Mouse (Mus musculus): ENCODE data around the gene AI467606. TPM values are rescaled to one million over a fixed set of nuclear protein-coding genes. Genes with fewer than 3 reads are reported as not detected.

The AI467606 gene
- polyA plus RNA-seq, 1 experiment from 2014 or later = 1.0 TPM

DNA sequence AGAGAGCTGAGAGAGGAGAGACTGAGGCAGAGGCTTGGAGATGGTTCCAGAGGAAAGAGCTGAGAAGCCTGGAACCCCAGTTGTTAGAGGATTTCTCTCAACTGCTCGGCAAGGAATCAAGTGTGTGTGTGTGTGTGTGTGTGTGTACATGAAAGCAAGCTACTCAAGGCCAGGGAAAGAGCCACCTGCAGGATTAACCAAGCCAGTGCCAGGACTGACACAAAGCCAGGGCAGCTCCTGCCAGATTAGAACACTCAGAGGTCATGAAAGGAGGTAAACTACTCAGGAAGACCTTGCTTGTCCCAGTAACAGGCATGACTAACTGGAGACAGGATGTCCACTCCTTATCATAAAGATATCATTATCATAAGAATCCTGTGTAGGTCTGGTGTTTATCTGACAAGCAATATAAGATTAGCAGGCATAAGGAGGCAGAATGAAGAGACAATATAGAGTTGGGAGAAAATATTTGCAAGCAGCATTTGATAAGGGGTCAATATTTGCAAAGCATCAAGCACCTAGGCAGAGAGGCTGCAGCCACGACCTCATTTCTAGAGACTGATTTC is 10.4 kb downstream of the AI467606 start:
- Histone ChIP-seq H3K4me3 (no peak overlapping the region), H3K27ac (no peak overlapping the region), H3K36me3 (no peaks in the 10 kb centered on the region), H3K4me1 (peaks cover 13% of the 10 kb centered on the region; the same call in 1 of the 2 replicates), H3K9me3 (no peaks in the 10 kb centered on the region), H3K27me3 (ENCODE audit: insufficient read depth, poor library complexity, severe bottlenecking) (peaks cover 6% of the 10 kb centered on the region; the same call in 1 of the 2 replicates)
- 25% methylated on average over 2 of the region's 2 CpGs for WGBS
- no peak for DNase-seq (ENCODE audit: low spot score)

DNA sequence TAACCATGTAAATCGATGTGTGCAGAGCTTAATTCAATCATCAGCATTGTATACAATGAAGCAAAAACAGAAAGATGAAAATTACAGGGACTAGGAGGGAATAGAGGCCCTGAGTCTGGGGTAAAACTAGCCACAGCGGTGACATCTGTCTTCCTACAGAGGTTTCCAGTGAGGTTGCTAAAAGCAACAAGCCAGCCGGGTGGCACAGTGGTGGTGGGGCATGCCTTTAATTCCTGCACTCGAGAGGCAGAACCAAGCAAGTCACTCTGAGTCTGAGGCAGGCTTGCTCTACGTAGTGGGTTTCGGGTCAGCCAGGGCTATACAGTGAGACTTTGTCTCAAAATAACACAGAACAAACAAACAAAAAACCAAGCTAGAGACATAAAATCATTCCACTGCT is 11.0 kb downstream of the AI467606 start:
- Histone ChIP-seq H3K4me3 (no peak overlapping the region), H3K27ac (no peak overlapping the region), H3K27me3 (ENCODE audit: insufficient read depth, poor library complexity, severe bottlenecking) (peaks cover 6% of the 10 kb centered on the region; the same call in 1 of the 2 replicates), H3K4me1 (peaks cover 13% of the 10 kb centered on the region; the same call in 1 of the 2 replicates), H3K36me3 (no peaks in the 10 kb centered on the region), H3K9me3 (no peaks in the 10 kb centered on the region)
- DNase-seq (ENCODE audit: low spot score) = no peak
- WGBS = 73% methylated on average over 6 of the region's 6 CpGs

DNA sequence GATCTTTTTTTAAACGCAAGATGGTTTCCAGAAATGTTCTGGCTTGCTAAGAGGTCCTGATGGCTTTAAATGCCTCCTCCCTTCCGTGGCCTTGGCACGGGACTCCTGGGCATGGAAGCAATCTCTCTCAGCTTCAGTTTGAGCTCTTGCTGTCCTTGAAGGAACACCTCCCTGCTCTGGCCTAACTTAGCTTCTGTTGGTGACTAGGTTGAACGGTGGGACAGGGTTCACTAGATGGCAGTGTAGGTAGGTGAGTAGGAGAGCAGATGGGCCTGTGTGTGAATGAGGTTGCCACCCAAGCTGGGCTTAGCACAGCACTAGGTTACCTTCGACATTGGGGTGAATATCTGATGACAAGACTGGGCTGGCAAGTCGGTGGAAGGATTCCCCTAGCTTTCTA is 12.8 kb downstream of the AI467606 start:
- Histone ChIP-seq H3K4me1 (peaks cover 13% of the 10 kb centered on the region; the same call in 1 of the 2 replicates), H3K4me3 (no peak overlapping the region), H3K36me3 (no peaks in the 10 kb centered on the region), H3K9me3 (no peaks in the 10 kb centered on the region), H3K27ac (peak overlapping the region; percentile 76), H3K27me3 (ENCODE audit: insufficient read depth, poor library complexity, severe bottlenecking) (peaks cover 18% of the 10 kb centered on the region; the same call in 1 of the 2 replicates)
- no peak for DNase-seq (ENCODE audit: low spot score)
- WGBS = 62% methylated on average over 6 of the region's 6 CpGs

DNA sequence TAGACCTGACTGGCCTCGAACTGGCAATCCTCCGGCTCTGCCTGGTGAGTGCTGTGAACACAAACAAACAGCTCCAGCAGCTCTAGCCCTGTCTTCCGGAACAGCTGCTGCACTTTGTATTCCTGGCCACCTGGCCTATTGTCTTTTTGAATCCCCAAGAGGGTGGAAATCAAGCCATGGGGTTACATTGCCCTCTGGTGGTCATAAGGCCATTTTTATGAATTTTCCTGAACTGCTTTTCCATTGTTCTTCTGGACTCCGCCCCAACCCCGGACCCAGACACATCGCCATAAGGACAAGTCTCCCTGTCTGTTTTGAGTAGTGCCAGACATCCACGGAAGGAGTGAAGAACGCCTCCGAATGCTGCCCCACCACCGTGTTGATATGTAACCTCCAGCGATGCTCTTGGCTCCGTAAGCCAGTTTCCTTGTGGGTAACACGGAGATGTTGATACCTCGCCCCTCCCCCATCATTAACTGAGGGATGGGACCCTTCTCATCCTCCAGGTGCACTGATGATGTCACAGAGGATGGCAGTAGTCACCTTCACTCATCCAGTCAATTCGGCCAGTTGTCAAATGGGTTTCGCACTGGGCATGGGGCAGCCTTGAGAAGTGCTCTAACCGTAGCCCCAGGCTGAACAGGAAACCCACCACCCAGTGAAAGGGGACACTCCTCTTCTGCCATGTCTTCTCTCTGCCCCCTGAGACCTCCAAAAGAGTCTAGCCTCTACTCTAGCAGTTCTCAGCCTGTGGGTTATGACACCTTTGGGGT is 13.6 kb downstream of the AI467606 start:
- DNase-seq (ENCODE audit: low spot score) = peak; percentile 88
- WGBS = 16% methylated on average over 17 of the region's 17 CpGs
- Histone ChIP-seq H3K27ac (peak overlapping the region; percentile 76), H3K36me3 (no peaks in the 10 kb centered on the region), H3K27me3 (ENCODE audit: insufficient read depth, poor library complexity, severe bottlenecking) (peaks cover 20% of the 10 kb centered on the region; the same call in 1 of the 2 replicates), H3K9me3 (no peaks in the 10 kb centered on the region), H3K4me3 (peak overlapping the region; percentile 50), H3K4me1 (peaks cover 13% of the 10 kb centered on the region; the same call in 1 of the 2 replicates)

DNA sequence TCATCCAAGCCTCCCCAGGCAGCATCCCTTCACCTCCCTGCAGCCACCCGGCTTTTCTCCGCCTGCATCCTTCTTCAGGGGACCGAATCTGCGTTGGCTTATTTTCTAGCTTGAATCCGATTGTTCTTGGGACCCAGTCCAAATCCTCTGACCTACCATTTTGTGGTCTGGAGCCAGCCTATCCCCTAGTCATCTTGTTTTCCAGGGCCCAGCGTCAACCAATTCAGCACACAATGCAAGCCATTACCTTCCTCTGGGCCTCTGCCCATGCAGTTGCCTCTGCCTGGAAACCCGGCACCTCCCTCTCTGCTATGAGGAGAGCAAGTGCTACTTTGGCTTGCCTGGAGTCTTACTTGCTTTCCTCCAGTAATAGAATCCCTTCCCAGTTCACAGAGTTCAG is 14.4 kb downstream of the AI467606 start:
- H3K36me3 ChIP-seq = no peaks in the 10 kb centered on the region
- peaks cover 13% of the 10 kb centered on the region; the same call in 1 of the 2 replicates for H3K4me1 ChIP-seq
- no peak overlapping the region; the same call in 1 of the 2 replicates for H3K27ac ChIP-seq
- no peaks in the 10 kb centered on the region for H3K9me3 ChIP-seq
- peaks cover 20% of the 10 kb centered on the region; the same call in 1 of the 2 replicates for H3K27me3 ChIP-seq (ENCODE audit: insufficient read depth, poor library complexity, severe bottlenecking)
- DNase-seq (ENCODE audit: low spot score) = no peak
- WGBS = 68% methylated on average over 7 of the region's 7 CpGs
- H3K4me3 ChIP-seq = no peak overlapping the region

DNA sequence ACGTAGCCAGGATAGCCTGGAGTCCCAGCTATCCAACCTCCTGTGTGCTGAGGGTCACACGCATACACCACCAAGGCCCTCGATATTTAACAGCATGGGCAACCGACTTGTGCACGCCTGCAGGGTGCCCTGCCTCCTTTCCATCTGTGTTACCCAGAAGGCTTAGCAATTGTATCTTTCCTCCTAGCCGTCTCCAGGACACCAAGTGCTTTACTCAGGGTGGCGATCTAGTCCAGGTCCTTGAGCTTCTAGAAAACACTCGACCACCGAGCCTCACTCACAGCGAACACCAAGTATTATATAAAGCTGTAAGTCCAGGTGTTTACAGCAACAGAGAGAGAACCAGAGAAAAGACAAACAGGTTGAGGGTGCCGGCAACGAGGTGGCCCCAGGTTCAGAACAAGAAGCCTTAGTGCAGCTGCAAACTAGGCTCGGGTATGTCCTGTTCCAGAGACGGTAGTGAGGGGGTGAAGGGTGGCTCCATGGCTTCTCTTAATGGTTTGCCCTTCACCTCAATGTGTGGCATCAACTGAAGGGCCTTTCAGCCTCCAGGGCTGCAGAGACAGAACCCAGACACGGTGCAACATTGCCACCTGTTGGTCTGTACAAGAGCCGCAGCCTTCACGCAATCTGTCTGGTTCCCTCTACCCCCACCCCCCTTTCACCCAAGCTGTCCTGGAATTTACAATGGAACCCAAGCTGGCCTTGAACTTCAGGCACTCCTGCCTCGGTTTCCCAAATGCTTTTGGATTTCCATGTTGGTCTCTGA is 19.3 kb downstream of the AI467606 start:
- no peaks in the 10 kb centered on the region for H3K9me3 ChIP-seq
- H3K27ac ChIP-seq = no peak overlapping the region
- H3K27me3 ChIP-seq (ENCODE audit: insufficient read depth, poor library complexity, severe bottlenecking) = peaks cover 28% of the 10 kb centered on the region
- DNase-seq (ENCODE audit: low spot score) = no peak
- WGBS = 43% methylated on average over 18 of the region's 18 CpGs
- no peaks in the 10 kb centered on the region for H3K36me3 ChIP-seq
- no peak overlapping the region for H3K4me3 ChIP-seq
- peaks cover 10% of the 10 kb centered on the region for H3K4me1 ChIP-seq

DNA sequence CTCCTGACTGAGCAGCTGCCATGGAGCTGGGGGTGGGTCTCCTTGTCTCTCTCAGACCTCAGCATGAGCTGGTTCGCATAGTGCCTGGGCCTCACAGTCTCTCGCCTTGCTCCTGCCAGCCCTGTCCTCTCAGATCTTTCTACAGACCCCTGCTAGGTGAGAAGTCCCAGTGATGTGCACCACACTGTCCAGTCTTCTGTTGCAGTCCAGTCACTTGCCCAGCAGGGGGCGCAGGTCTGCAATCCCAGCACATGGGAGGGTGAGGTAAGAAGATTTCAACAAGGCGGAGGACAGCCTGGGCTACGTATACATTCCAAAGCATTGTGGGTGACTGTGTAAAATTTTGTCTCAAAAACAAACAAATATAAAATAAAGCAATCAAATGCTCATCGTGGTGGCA is 20.3 kb downstream of the AI467606 start:
- Histone ChIP-seq H3K4me1 (peaks cover 10% of the 10 kb centered on the region), H3K27me3 (ENCODE audit: insufficient read depth, poor library complexity, severe bottlenecking) (peaks cover 25% of the 10 kb centered on the region; the same call in 1 of the 2 replicates), H3K27ac (no peak overlapping the region), H3K9me3 (no peaks in the 10 kb centered on the region), H3K36me3 (no peaks in the 10 kb centered on the region), H3K4me3 (no peak overlapping the region)
- 46% methylated on average over 6 of the region's 6 CpGs for WGBS
- DNase-seq (ENCODE audit: low spot score) = no peak

DNA sequence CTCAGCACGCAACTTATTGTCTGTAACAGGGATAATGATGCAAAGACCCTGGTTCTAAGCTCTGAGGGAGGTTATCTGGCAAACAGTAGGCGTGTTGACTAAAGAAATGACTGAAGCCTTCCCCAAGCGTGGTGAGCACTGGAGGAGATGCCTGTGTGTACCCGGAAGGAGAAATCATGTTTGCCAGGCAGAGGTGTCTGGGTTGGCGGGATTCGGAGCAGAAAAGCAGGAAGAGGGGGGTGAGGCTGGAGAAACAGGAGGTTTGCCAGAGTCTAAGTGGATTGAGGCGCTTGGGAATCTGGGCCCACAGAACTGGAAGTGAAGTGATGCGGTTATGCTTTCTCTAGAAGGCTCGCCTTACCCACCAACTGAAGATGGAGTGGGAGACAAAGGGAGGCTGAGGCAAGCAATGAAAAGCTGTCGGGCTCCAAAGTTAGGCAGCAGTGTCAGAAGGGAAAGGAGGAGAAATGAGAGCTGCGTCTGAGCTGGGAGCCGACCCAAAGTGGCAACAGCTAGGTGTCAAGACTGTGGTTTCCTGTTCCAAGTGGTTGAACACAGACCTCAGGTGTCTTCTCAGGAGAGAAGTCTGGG is 21.2 kb downstream of the AI467606 start:
- WGBS = 66% methylated on average over 12 of the region's 12 CpGs
- H3K36me3 ChIP-seq = no peaks in the 10 kb centered on the region
- no peak overlapping the region for H3K27ac ChIP-seq
- no peaks in the 10 kb centered on the region for H3K9me3 ChIP-seq
- DNase-seq (ENCODE audit: low spot score) = no peak
- no peak overlapping the region for H3K4me3 ChIP-seq
- peaks cover 25% of the 10 kb centered on the region; the same call in 1 of the 2 replicates for H3K27me3 ChIP-seq (ENCODE audit: insufficient read depth, poor library complexity, severe bottlenecking)
- H3K4me1 ChIP-seq = peaks cover 10% of the 10 kb centered on the region

DNA sequence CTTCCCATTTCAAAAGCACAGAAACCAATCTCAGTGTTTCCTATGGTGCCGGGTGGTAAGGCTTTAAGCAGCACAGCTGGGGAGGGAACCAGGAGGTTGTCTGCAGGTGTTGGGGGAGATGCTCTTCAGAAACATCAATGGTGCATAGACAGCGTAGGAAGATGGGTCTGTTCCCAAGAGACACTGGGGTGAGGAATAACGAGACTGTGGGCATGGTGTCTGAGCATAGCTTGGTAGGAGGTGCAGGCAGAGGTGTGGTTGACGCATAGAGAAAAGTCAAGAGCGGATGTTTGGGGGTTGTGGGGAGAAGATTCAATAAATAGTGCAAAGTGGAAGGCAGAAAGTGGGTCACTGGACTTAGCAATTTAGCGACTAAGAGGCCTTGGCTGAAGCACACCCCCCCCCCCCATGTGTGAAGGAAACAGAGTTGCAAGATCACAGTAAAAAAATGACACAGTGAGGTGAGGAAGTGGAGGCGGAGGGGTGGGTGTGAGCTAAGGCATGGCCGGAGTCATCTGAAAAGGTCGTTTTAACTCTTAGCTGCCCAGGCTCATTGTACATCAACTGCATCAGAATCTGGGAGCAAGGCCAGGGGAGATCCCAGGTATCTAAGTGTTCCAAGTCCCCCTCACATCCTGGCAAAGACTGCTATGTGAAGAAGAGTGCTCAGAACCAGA is 21.9 kb downstream of the AI467606 start:
- H3K4me3 ChIP-seq = no peak overlapping the region
- peaks cover 16% of the 10 kb centered on the region for H3K4me1 ChIP-seq
- WGBS = 40% methylated on average over 9 of the region's 9 CpGs
- H3K36me3 ChIP-seq = no peaks in the 10 kb centered on the region
- H3K27ac ChIP-seq = no peak overlapping the region
- DNase-seq (ENCODE audit: low spot score) = no peak
- H3K9me3 ChIP-seq = no peaks in the 10 kb centered on the region
- H3K27me3 ChIP-seq (ENCODE audit: insufficient read depth, poor library complexity, severe bottlenecking) = peaks cover 22% of the 10 kb centered on the region; the same call in 1 of the 2 replicates

DNA sequence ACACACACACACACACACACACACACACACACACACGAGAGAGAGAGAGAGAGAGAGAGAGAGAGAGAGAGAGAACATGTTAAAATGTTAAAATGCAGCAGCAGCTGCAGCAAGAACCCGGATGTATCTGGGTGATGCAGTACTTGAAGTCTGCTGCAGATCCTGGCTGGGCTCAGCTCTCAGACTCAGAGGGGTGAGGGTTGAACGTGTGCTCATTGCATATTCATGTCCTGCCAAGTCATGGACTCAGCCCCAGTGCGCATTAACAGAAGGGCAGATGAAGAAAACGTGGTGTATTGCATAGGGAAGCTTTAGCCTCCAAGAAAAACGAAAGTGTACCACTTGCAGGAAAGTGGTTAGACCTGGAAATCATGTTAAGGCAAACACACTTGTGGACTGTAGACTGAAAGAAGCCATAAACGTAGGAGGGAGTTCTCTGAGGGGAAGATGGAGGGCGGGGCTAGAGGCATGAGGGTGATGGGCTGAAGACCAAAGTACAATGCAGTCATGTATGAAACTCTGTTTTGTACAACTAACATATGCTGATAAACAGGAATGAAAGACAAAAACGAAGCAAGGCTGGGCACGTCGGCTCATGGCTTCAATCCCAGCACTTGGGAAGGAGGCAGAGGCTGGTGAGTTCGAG is 22.6 kb downstream of the AI467606 start:
- H3K4me3 ChIP-seq = no peak overlapping the region
- WGBS = 57% methylated on average over 12 of the region's 12 CpGs
- peaks cover 15% of the 10 kb centered on the region; the same call in 1 of the 2 replicates for H3K27me3 ChIP-seq (ENCODE audit: insufficient read depth, poor library complexity, severe bottlenecking)
- no peaks in the 10 kb centered on the region for H3K9me3 ChIP-seq
- no peak for DNase-seq (ENCODE audit: low spot score)
- H3K36me3 ChIP-seq = no peaks in the 10 kb centered on the region
- H3K4me1 ChIP-seq = peaks cover 17% of the 10 kb centered on the region
- no peak overlapping the region for H3K27ac ChIP-seq

DNA sequence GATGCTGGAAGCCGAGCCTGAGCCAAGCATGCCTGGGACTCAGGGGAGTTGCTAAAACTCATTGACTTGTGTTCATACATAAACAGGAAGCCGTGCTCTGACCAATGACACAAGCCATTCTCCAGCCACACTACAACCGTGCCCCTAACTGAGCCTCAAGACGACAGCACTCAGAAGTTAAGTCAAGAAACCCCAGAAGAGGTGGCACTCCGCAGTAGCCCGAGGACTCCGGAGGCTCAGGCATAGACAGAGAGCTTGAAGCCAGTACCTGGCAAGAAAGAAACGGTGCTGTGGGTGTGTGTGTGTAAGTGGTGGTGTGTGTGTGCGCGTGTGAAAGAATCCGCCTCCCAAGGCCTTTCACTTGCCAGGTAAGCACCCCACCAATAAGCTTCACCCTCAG is 23.8 kb downstream of the AI467606 start:
- peak; percentile 66 for DNase-seq (ENCODE audit: low spot score)
- H3K27me3 ChIP-seq (ENCODE audit: insufficient read depth, poor library complexity, severe bottlenecking) = peaks cover 12% of the 10 kb centered on the region
- H3K4me1 ChIP-seq = peaks cover 21% of the 10 kb centered on the region

More for the DNA sequence above, 23.8 kb downstream of the AI467606 start:
- H3K4me3 ChIP-seq = no peak overlapping the region
- no peaks in the 10 kb centered on the region for H3K36me3 ChIP-seq
- H3K9me3 ChIP-seq = no peaks in the 10 kb centered on the region
- no peak overlapping the region for H3K27ac ChIP-seq
- WGBS = 68% methylated on average over 11 of the region's 11 CpGs

Measured in heart, embryonic 10.5 days (tissue).